Mouse (Mus musculus) hindbrain, embryonic 14.5 days (tissue): ENCODE data around the gene Atrip. TPM values are rescaled to one million over a fixed set of nuclear protein-coding genes. Genes with fewer than 3 reads are reported as not detected.

Source experiments
- ATAC-seq: fragments of 200-750 bp; cut with Nextera tagmentation; 2 replicates; pipeline ENCODE4 v1.8.0; 2017; ENCODE audit warnings: moderate number of reproducible peaks, mild to moderate bottlenecking, moderate TSS enrichment, moderate library complexity; ENCODE audit not compliant: low FRiP score
- DNase-seq: peaks from one replicate; pipeline ENCODE4 v3.0.0-alpha.2; 2015; ENCODE audit warnings: low spot score
- H3K27ac ChIP-seq: fragments of 300-500 bp; sonication (generic); 2 replicates; pipeline ENCODE4 v1.5.1; 2014; ENCODE audit warnings: mild to moderate bottlenecking, moderate library complexity
- H3K27me3 ChIP-seq: fragments of 300-500 bp; sonication (generic); 2 replicates; pipeline ENCODE4 v1.6.1; 2014; ENCODE audit warnings: mild to moderate bottlenecking, low read length, mixed read lengths; ENCODE audit not compliant: control insufficient read depth, insufficient read depth
- H3K36me3 ChIP-seq: fragments of 300-500 bp; sonication (generic); replicated peaks from 2 replicates; pipeline ENCODE4 v1.6.1; 2014; ENCODE audit not compliant: control insufficient read depth, insufficient read depth
- H3K4me1 ChIP-seq: fragments of 300-500 bp; sonication (generic); replicated peaks from 2 replicates; pipeline ENCODE4 v1.6.1; 2014; ENCODE audit warnings: antibody characterized with exemption, low read length, mixed read lengths; ENCODE audit not compliant: control insufficient read depth, insufficient read depth
- H3K4me2 ChIP-seq: fragments of 300-500 bp; sonication (generic); replicated peaks from 2 replicates; pipeline ENCODE4 v1.6.1; 2014; ENCODE audit warnings: mild to moderate bottlenecking, moderate library complexity
- H3K4me3 ChIP-seq: fragments of 300-500 bp; sonication (generic); replicated peaks from 2 replicates; pipeline ENCODE4 v1.5.1; 2014; ENCODE audit warnings: mild to moderate bottlenecking, low read length
- H3K9ac ChIP-seq: fragments of 300-500 bp; sonication (generic); 2 replicates; pipeline ENCODE4 v1.6.1; 2014
- H3K9me3 ChIP-seq: fragments of 300-500 bp; sonication (generic); 2 replicates; pipeline ENCODE4 v1.6.1; 2016; ENCODE audit warnings: low read length; ENCODE audit not compliant: control insufficient read depth
- WGBS: fragments of 180-500 bp; shearing (Covaris S2); extraction: QIAGEN DNeasy Blood & Tissue Kit; methylation state at CpG from one replicate; pipeline ENCODE4 v1.1.7; 2014; 5-methylcytosine and 5-hydroxymethylcytosine counted together
- polyA plus RNA-seq: library from polyadenylated mRNA; unstranded; fragments of >200 nt; fragmentation: Nextera tagmentation; extraction: Ambion mirVana; gene quantifications from 2 replicates; pipeline ENCODE4 v1.2.1, GENCODE M21; 2014

Gene Atrip
- polyA plus RNA-seq, 1 experiment from 2014 or later: 29.8 TPM

DNA sequence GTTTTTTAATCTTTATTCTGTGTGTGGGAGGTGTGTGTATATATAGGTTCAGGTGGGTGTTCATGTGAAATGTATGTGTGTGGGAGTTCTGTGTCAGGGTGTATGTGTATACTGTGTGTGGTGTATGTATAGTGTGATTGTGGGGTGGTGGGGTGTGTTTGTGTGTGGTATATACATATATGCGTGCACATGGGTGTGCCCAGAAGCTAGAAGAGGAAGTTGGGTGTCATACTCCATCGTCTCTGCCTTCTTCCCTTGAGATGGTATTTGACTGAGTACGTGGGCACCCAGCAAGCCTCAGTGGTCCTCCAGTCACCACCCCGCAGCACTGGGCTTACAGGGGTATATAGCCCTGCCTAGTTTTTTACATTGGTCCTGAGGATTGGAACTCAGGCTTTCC lies 52.5 kb downstream of the Atrip start:
- Histone ChIP-seq H3K4me1 (no peaks in the 10 kb centered on the region), H3K27ac (no peak overlapping the region), H3K27me3 (no peaks in the 10 kb centered on the region), H3K4me3 (no peak overlapping the region), H3K4me2 (no peak overlapping the region), H3K36me3 (peaks cover 26% of the 10 kb centered on the region), H3K9ac (no peak overlapping the region), H3K9me3 (no peaks in the 10 kb centered on the region)
- no peak for DNase-seq
- no peak for ATAC-seq
- 96% methylated on average over 4 of the region's 4 CpGs for WGBS

DNA sequence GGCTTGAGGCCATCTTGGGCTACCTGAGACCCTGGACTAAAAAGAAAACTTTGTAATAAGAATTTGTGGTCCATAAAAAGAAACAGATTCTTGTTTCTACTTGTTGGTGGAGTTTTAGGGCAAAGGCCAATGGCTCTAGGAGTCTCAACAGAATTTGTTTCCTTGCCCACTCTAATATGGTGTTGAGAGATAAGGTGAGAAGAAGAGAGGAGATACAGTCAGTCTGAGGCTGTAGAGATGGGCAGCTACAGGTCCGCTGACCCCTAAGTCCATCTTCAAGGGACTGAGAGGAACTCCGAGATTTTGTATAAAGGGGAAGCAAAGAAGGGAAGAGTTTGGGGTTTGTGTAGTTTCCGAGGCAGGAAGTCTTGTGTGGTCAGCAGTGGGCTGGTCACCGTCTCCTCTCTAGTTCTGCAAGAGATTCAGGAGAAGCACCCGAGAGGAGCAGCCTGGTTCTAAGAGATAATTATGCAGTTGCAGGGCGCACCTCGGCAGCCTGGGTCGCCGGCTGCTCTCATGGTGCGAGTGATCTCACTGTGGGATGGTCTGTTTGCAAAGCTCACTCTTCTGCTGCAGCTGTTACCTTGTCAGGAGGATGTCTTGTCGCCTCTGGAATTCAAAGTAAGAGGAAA lies 56.8 kb downstream of the Atrip start:
- no peaks in the 10 kb centered on the region for H3K27me3 ChIP-seq
- H3K4me2 ChIP-seq: no peak overlapping the region
- H3K9me3 ChIP-seq: no peaks in the 10 kb centered on the region
- ATAC-seq (no peak), DNase-seq (no peak)
- peaks cover 22% of the 10 kb centered on the region for H3K36me3 ChIP-seq
- H3K4me3 ChIP-seq: no peak overlapping the region
- no peak overlapping the region for H3K9ac ChIP-seq
- no peak overlapping the region for H3K27ac ChIP-seq
- no peaks in the 10 kb centered on the region for H3K4me1 ChIP-seq
- WGBS: 71% methylated on average over 11 of the region's 11 CpGs

DNA sequence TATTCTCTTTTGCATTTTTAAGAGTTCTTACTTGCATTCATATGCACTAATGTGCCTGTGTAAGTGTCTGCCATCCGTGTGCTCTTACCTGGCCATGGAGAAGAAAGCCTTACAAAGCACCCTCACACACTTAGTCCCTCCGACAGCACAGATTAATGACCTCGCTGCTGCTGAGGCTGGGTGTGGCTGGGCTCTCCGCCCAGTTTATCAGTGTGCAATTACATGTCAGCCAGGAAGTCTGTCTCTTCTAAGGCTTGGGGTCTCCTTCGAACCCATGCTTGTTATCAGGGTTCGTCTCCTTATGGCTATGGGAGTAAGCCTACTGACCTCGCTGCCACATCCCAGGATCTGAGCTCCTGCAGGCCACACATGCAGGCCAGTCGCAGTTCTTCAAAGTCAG lies 58.5 kb downstream of the Atrip start:
- Histone ChIP-seq H3K4me2 (no peak overlapping the region), H3K27me3 (no peaks in the 10 kb centered on the region), H3K9me3 (no peaks in the 10 kb centered on the region), H3K4me1 (no peaks in the 10 kb centered on the region), H3K4me3 (no peak overlapping the region), H3K27ac (no peak overlapping the region), H3K36me3 (peaks cover 39% of the 10 kb centered on the region), H3K9ac (no peak overlapping the region)
- 79% methylated on average over 8 of the region's 8 CpGs for WGBS
- DNase-seq: no peak
- ATAC-seq: no peak

DNA sequence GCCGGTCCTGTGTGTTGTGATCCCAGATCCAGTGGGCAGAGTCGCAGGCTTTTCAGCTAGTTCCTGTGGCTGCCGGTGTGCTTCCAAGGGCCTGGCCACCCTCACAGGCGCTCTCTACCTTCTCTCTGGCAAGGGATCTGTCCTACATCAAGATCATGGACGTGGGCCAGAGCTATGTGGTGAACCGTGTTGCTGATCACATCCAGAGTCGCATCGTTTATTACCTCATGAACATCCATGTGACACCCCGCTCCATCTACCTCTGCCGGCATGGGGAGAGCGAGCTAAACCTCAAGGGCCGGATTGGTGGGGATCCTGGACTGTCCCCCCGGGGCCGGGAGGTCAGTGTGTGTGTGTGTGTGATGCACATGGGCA lies 63.6 kb downstream of the Atrip start:
- Histone ChIP-seq H3K9me3 (no peaks in the 10 kb centered on the region), H3K27me3 (no peaks in the 10 kb centered on the region), H3K36me3 (peaks cover 60% of the 10 kb centered on the region), H3K4me2 (no peak overlapping the region), H3K9ac (no peak overlapping the region), H3K27ac (no peak overlapping the region), H3K4me3 (no peak overlapping the region), H3K4me1 (no peaks in the 10 kb centered on the region)
- WGBS: 89% methylated on average over 14 of the region's 14 CpGs
- no peak for DNase-seq
- ATAC-seq: no peak

DNA sequence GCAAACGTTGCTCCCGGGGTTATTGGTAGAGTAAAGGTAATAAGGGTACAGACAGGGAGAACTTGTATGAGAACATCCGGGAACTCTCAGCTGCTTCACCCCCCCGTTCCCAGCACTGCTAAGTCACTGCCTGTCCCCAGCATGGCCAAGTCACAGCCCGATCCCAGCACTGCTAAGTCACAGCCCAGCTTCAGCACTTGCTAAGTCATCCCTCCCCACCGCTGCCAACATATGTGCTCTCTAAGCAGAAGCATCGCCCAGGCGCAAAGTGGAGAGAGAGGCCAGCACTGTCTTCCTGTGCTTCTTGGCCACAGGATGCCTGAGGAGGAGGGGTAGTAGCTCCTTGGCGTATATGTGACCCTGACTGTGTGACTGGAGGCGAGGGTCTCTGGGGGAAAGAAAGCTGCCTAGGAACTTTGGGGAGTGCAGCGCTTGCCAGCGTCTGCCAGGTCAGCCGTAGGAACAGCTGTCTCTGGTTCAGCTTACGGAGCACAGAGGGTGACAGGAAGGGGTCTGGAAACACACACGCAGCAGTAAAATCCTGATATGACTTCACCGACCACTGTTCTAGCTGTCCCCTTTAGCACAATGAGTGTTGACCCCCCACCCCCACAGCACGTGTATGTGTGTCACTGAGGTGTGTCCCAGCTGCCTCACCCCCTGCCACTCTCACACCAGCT lies 64.1 kb downstream of the Atrip start:
- DNase-seq: no peak
- no peak for ATAC-seq
- H3K4me3 ChIP-seq: no peak overlapping the region
- peaks cover 60% of the 10 kb centered on the region for H3K36me3 ChIP-seq
- H3K4me2 ChIP-seq: no peak overlapping the region
- H3K9ac ChIP-seq: no peak overlapping the region
- H3K27me3 ChIP-seq: no peaks in the 10 kb centered on the region
- H3K9me3 ChIP-seq: no peaks in the 10 kb centered on the region
- no peak overlapping the region for H3K27ac ChIP-seq
- 63% methylated on average over 17 of the region's 17 CpGs for WGBS
- no peaks in the 10 kb centered on the region for H3K4me1 ChIP-seq

DNA sequence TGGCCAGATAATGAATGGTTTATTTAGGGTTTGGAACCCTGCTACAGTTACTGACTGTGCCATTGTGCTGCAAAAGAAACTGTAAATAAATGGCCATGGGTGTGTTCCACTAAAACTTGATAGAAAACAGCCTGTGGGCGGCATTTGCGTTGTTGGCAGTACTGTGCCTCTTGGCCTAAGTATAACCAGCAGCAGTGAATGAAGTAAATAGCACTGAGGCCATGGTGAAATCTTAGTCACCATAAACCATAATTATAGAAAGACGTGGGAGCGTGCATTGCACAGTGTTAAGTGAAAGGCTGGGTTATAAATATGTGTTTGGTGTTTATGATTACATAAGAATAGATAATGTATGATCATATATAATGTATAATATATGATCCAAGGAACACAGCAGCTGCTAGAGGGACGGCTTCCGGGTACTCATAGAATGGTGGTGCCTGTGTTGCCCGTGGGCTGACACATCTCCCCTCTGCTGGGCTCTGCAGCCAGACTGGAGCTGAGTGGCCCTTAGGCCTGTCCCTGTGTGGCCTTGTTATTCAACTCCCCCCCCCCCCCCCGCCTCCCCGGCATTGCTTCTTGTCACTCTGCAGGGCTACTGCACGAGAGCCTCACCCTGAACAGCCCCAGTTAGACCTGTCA lies 64.8 kb downstream of the Atrip start:
- 75% methylated on average over 9 of the region's 10 CpGs for WGBS
- no peak for ATAC-seq
- H3K36me3 ChIP-seq: peaks cover 60% of the 10 kb centered on the region

DNA sequence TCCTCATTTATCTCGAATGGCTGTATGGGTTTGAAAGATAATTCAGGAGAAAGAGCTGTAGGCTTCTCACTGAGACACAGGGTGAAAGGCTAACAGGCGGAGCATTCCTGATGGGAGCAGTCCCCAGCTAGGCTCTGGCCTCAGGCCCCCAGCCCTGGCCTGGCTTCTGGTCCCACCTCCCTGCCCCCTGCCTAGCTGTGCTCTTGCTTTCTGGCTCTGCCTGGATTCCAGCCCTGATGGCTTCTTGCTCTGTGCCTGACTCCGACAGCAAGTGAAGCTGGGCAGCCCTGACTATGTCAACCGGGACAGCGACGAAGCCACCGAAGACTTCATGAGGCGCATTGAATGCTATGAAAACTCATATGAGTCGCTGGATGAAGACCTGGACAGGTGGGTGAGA lies 65.8 kb downstream of the Atrip start:
- Histone ChIP-seq H3K36me3 (peaks cover 54% of the 10 kb centered on the region), H3K27me3 (no peaks in the 10 kb centered on the region), H3K9ac (no peak overlapping the region), H3K9me3 (no peaks in the 10 kb centered on the region), H3K27ac (no peak overlapping the region), H3K4me3 (no peak overlapping the region), H3K4me2 (no peak overlapping the region), H3K4me1 (no peaks in the 10 kb centered on the region)
- 77% methylated on average over 9 of the region's 9 CpGs for WGBS
- no peak for ATAC-seq
- no peak for DNase-seq

More for the DNA sequence above, 64.8 kb downstream of the Atrip start:
- Histone ChIP-seq H3K4me1 (no peaks in the 10 kb centered on the region), H3K27ac (no peak overlapping the region), H3K27me3 (no peaks in the 10 kb centered on the region), H3K9ac (no peak overlapping the region), H3K4me3 (no peak overlapping the region), H3K4me2 (no peak overlapping the region), H3K9me3 (no peaks in the 10 kb centered on the region)
- DNase-seq: no peak

Other genes with a start within 250 kb of the Atrip start
- 15.4 and 16.0 TPM in 2 replicates for gene Celsr3, start 247.8 kb downstream of the Atrip start, polyA plus RNA-seq
- 19.1 and 21.5 TPM in 2 replicates for gene Slc26a6, start 220.8 kb downstream of the Atrip start, polyA plus RNA-seq
- gene Tmem89, start 159.5 kb downstream of the Atrip start, polyA plus RNA-seq: 0.27 TPM in 1 of 2 replicates, not detected in the other
- 469 and 503 TPM in 2 replicates for gene Uqcrc1, start 137.5 kb downstream of the Atrip start, polyA plus RNA-seq
- gene Col7a1, start 120.5 kb downstream of the Atrip start, polyA plus RNA-seq: 1.3 and 3.0 TPM in 2 replicates
- 0.23 TPM in 1 of 2 replicates, not detected in the other for gene Ucn2, start 88.1 kb downstream of the Atrip start, polyA plus RNA-seq
- 22.5 and 23.9 TPM in 2 replicates for gene Pfkfb4, start 82.3 kb downstream of the Atrip start, polyA plus RNA-seq
- 57.9 and 60.9 TPM in 2 replicates for gene Shisa5, start 35.6 kb downstream of the Atrip start, polyA plus RNA-seq
- 9.7 and 16.2 TPM in 2 replicates for gene Trex1, start 14.4 kb downstream of the Atrip start, polyA plus RNA-seq
- 11.2 and 11.3 TPM in 2 replicates for gene Ccdc51, start 8.4 kb upstream of the Atrip start, polyA plus RNA-seq
- gene Tma7, start 8.5 kb upstream of the Atrip start, polyA plus RNA-seq: 710 and 800 TPM in 2 replicates
- gene Plxnb1, start 21.3 kb upstream of the Atrip start, polyA plus RNA-seq: 14.2 and 16.6 TPM in 2 replicates
- gene Fbxw21, start 87.9 kb upstream of the Atrip start, polyA plus RNA-seq: not detected in 2 replicates
- gene Fbxw13, start 121.9 kb upstream of the Atrip start, polyA plus RNA-seq: not detected in 2 replicates
- gene Fbxw20, start 160.6 kb upstream of the Atrip start, polyA plus RNA-seq: not detected in 2 replicates
- gene Fbxw14, start 213.6 kb upstream of the Atrip start, polyA plus RNA-seq: not detected in 2 replicates